Mouse (Mus musculus): ENCODE measurements around the gene Gm17622. TPM values are rescaled to one million over a fixed set of nuclear protein-coding genes. Genes with fewer than 3 reads are reported as not detected.
A peak's percentile ranks its signal among the peaks of the same experiment; 100 is the strongest.

Gm17622 gene
- polyA plus RNA-seq, 1 experiment from 2014 or later = not detected

DNA sequence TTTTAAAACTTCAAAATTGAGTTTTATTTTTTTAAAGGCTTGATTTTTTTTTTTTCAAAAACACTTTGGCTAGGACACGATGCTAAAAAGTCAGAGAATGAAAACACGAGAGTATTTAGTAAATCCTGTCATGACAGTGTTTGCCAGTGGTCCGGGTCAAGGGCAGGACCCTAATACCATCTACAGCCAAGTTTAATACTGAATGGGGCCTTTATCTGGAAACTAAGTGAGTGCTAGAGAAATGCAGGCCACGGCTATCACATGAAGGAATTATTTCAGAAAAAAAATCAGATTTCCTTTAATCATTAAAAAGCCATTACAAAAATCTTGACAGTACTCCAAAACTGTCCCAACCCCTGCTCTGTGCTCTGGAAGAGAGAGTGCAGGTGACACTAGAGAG is 15.1 kb downstream of the Gm17622 start:
- 83% methylated on average over 4 of the region's 4 CpGs for WGBS
- Histone ChIP-seq H3K27ac (no peak overlapping the region), H3K9ac (ENCODE audit: low read depth, low read length) (no peak overlapping the region), H3K9me3 (replicated peaks; ENCODE audit: low read length) (no peaks in the 10 kb centered on the region), H3K4me1 (replicated peaks; ENCODE audit: insufficient read depth, low read length) (no peaks in the 10 kb centered on the region), H3K4me3 (replicated peaks; ENCODE audit: low read depth, low read length) (no peak overlapping the region), H3K27me3 (ENCODE audit: insufficient read depth, low read length) (no peaks in the 10 kb centered on the region), H3K4me2 (ENCODE audit: low read length) (no peak overlapping the region), H3K36me3 (ENCODE audit: insufficient read depth, low read length) (no peaks in the 10 kb centered on the region)
- DNase-seq (ENCODE audit: low spot score) = no peak
- no peak for ATAC-seq (replicated peaks; ENCODE audit: low FRiP score, low read depth)
- no peak for TF ChIP-seq CTCF (IDR thresholded peaks at IDR 0.05; ENCODE audit: low read depth)

DNA sequence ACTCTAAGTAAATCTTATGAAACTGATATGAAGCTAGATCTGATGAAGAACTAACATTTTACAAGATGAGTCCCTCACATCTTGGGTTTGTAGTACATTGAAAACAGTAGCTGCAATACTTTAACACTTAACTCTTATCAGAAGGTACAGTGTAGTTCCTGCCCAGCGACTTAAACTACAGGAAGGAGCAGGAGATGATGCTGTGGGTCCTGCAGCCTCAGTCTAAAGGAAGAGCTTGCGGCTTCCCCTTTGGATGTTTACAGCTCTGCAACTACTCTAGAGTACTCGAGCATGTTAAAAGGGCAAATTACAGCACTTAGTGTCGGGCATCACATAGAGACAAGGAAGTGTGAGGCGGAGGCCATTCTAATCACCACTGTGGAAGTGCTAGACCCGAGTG is 15.8 kb downstream of the Gm17622 start:
- no peaks in the 10 kb centered on the region for H3K9me3 ChIP-seq (replicated peaks; ENCODE audit: low read length)
- H3K27ac ChIP-seq = no peak overlapping the region
- DNase-seq (ENCODE audit: low spot score) = no peak
- H3K36me3 ChIP-seq (ENCODE audit: insufficient read depth, low read length) = no peaks in the 10 kb centered on the region
- H3K4me2 ChIP-seq (ENCODE audit: low read length) = no peak overlapping the region
- H3K27me3 ChIP-seq (ENCODE audit: insufficient read depth, low read length) = no peaks in the 10 kb centered on the region
- no peaks in the 10 kb centered on the region; the same call in 1 of the 2 replicates for H3K4me1 ChIP-seq (replicated peaks; ENCODE audit: insufficient read depth, low read length)
- H3K9ac ChIP-seq (ENCODE audit: low read depth, low read length) = no peak overlapping the region
- no peak for ATAC-seq (replicated peaks; ENCODE audit: low FRiP score, low read depth)
- H3K4me3 ChIP-seq (replicated peaks; ENCODE audit: low read depth, low read length) = no peak overlapping the region
- 55% methylated on average over 6 of the region's 6 CpGs for WGBS
- TF ChIP-seq CTCF (IDR thresholded peaks at IDR 0.05; ENCODE audit: low read depth) = no peak

- H3K9me3 ChIP-seq (replicated peaks; ENCODE audit: low read length) = no peaks in the 10 kb centered on the region
- DNase-seq (ENCODE audit: low spot score) (no peak), ATAC-seq (replicated peaks; ENCODE audit: low FRiP score, low read depth) (no peak)
- WGBS = 86% methylated on average over 4 of the region's 4 CpGs
- H3K36me3 ChIP-seq (ENCODE audit: insufficient read depth, low read length) = no peaks in the 10 kb centered on the region
- no peaks in the 10 kb centered on the region for H3K27me3 ChIP-seq (ENCODE audit: insufficient read depth, low read length)
- no peak overlapping the region for H3K27ac ChIP-seq
- no peak for TF ChIP-seq CTCF (IDR thresholded peaks at IDR 0.05; ENCODE audit: low read depth)
- H3K4me3 ChIP-seq (replicated peaks; ENCODE audit: low read depth, low read length) = no peak overlapping the region
- no peaks in the 10 kb centered on the region; the same call in 1 of the 2 replicates for H3K4me1 ChIP-seq (replicated peaks; ENCODE audit: insufficient read depth, low read length)
- H3K9ac ChIP-seq (ENCODE audit: low read depth, low read length) = no peak overlapping the region
- no peak overlapping the region for H3K4me2 ChIP-seq (ENCODE audit: low read length)
These were observed 17.0 kb downstream of the Gm17622 start for GRCm38 (mm10) chr13:96507541-96507940.

DNA sequence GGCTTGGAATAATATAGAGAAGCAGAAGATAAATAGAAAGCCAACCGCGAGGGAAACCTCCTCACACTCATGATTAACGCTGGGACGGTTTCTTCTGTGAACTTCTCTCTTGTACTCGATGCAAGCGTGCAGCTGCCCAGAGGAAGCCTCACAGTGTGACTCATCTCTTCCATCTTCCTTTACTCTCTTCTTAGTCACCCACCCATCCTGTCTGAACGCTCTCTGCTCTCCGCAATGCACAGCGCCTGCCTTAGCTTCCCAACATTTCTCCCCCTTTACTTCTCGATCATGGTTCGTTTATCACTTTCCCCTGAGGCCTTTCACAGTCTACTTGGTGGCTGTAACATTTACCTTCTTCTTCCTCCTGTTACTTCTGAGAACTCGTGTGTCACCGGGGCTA is 20.1 kb downstream of the Gm17622 start:
- ATAC-seq (replicated peaks; ENCODE audit: low FRiP score, low read depth) = no peak
- Histone ChIP-seq H3K4me2 (ENCODE audit: low read length) (no peak overlapping the region), H3K27ac (no peak overlapping the region), H3K9me3 (replicated peaks; ENCODE audit: low read length) (no peaks in the 10 kb centered on the region; the same call in 1 of the 2 replicates), H3K9ac (ENCODE audit: low read depth, low read length) (no peak overlapping the region), H3K4me3 (replicated peaks; ENCODE audit: low read depth, low read length) (no peak overlapping the region), H3K36me3 (ENCODE audit: insufficient read depth, low read length) (no peaks in the 10 kb centered on the region), H3K27me3 (ENCODE audit: insufficient read depth, low read length) (no peaks in the 10 kb centered on the region), H3K4me1 (replicated peaks; ENCODE audit: insufficient read depth, low read length) (no peaks in the 10 kb centered on the region; the same call in 1 of the 2 replicates)
- DNase-seq (ENCODE audit: low spot score) = peak; percentile 15
- no peak for TF ChIP-seq CTCF (IDR thresholded peaks at IDR 0.05; ENCODE audit: low read depth)
- WGBS = 69% methylated on average over 13 of the region's 13 CpGs

DNA sequence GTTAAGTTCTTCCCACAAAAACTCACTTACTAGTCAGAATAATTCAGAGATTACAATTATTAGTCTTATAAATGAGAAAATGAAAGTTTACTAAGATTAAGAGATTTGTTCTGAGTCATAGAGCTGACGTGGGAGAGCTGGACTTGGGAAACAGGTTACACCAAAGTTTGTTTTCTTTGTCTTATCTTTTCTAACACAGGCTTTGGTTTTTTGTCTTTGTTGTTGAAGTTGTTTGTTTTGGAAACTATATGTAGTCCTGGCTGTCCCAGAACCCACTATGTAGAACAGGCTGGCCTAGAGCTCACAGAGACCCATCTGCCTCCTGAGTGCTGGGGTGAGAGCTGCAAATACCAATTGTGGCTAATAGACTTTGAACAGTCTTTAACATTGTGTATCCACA is 20.7 kb downstream of the Gm17622 start:
- no peak overlapping the region for H3K4me3 ChIP-seq (replicated peaks; ENCODE audit: low read depth, low read length)
- no peak overlapping the region for H3K4me2 ChIP-seq (ENCODE audit: low read length)
- WGBS = 64% methylated on average over 1 of the region's 1 CpGs
- no peak overlapping the region for H3K27ac ChIP-seq
- H3K4me1 ChIP-seq (replicated peaks; ENCODE audit: insufficient read depth, low read length) = no peaks in the 10 kb centered on the region; the same call in 1 of the 2 replicates
- no peak overlapping the region for H3K9ac ChIP-seq (ENCODE audit: low read depth, low read length)
- no peak for ATAC-seq (replicated peaks; ENCODE audit: low FRiP score, low read depth)
- no peaks in the 10 kb centered on the region; the same call in 1 of the 2 replicates for H3K36me3 ChIP-seq (ENCODE audit: insufficient read depth, low read length)
- H3K27me3 ChIP-seq (ENCODE audit: insufficient read depth, low read length) = no peaks in the 10 kb centered on the region
- TF ChIP-seq CTCF (IDR thresholded peaks at IDR 0.05; ENCODE audit: low read depth) = no peak
- no peak for DNase-seq (ENCODE audit: low spot score)
- no peaks in the 10 kb centered on the region; the same call in 1 of the 2 replicates for H3K9me3 ChIP-seq (replicated peaks; ENCODE audit: low read length)

- Histone ChIP-seq H3K9me3 (replicated peaks; ENCODE audit: low read length) (no peaks in the 10 kb centered on the region; the same call in 1 of the 2 replicates), H3K27ac (no peak overlapping the region)
- 34% methylated on average over 5 of the region's 5 CpGs for WGBS
These were observed 21.4 kb downstream of the Gm17622 start for GRCm38 (mm10) chr13:96511893-96512292.

More at GRCm38 (mm10) chr13:96511893-96512292, 21.4 kb downstream of the Gm17622 start:
- Histone ChIP-seq H3K27me3 (ENCODE audit: insufficient read depth, low read length) (no peaks in the 10 kb centered on the region), H3K4me3 (replicated peaks; ENCODE audit: low read depth, low read length) (no peak overlapping the region), H3K4me2 (ENCODE audit: low read length) (no peak overlapping the region), H3K9ac (ENCODE audit: low read depth, low read length) (no peak overlapping the region), H3K36me3 (ENCODE audit: insufficient read depth, low read length) (no peaks in the 10 kb centered on the region; the same call in 1 of the 2 replicates), H3K4me1 (replicated peaks; ENCODE audit: insufficient read depth, low read length) (no peaks in the 10 kb centered on the region; the same call in 1 of the 2 replicates)
- ATAC-seq (replicated peaks; ENCODE audit: low FRiP score, low read depth) (no peak), DNase-seq (ENCODE audit: low spot score) (peak; percentile 34)
- no peak for TF ChIP-seq CTCF (IDR thresholded peaks at IDR 0.05; ENCODE audit: low read depth)
